In genomic region chr10:62038656-62039055, GRCm38 (mm10) we compare ENCODE assay signal across 14 mouse cellular contexts. TPM values are rescaled to one million over a fixed set of nuclear protein-coding genes. Genes with fewer than 3 reads are reported as not detected.
"Had no signal": no experiment of that assay in that cellular context is flagged by ENCODE, and none has a peak within 500 bp of the region (broad histone marks: within the 10 kb centered on the region; RNA-seq: fewer than 3 reads in every experiment).

No protein-coding gene starts in this region.

- DNase-seq: kidney, adult 11 months; kidney, postnatal 4 days; left cerebral cortex, postnatal 4 days; lung, postnatal 4 days; retina, postnatal 1 day; right cerebral cortex, postnatal 4 days; thymus, postnatal 4 days had no signal

- H3K4me2 ChIP-seq: limb, embryonic 13.5 days; neural tube, embryonic 13.5 days; stomach, embryonic 15.5 days had no signal

- ATAC-seq: midbrain, embryonic 16.5 days had no signal

- H3K27me3 ChIP-seq: limb, embryonic 13.5 days; neural tube, embryonic 13.5 days; stomach, embryonic 15.5 days had no signal

- H3K27ac ChIP-seq: limb, embryonic 13.5 days; liver, embryonic 14.5 days; midbrain, embryonic 10.5 days; neural tube, embryonic 13.5 days; stomach, embryonic 15.5 days had no signal

- H3K4me1 ChIP-seq: limb, embryonic 13.5 days; neural tube, embryonic 13.5 days; stomach, embryonic 15.5 days had no signal

- H3K9ac ChIP-seq: limb, embryonic 13.5 days; liver, embryonic 14.5 days; neural tube, embryonic 13.5 days; stomach, embryonic 15.5 days had no signal

- H3K36me3 ChIP-seq: limb, embryonic 13.5 days; midbrain, embryonic 10.5 days; neural tube, embryonic 13.5 days; stomach, embryonic 15.5 days had no signal

- H3K4me3 ChIP-seq: limb, embryonic 13.5 days; midbrain, embryonic 10.5 days; neural tube, embryonic 13.5 days; stomach, embryonic 15.5 days had no signal

- H3K9me3 ChIP-seq: stomach, embryonic 15.5 days had no signal

RNA-seq across cellular contexts. Expression of gene Col13a1, which starts 59.7 kb away (rescaled TPM):
- total RNA-seq: megakaryocyte, adult 5-6 weeks had no signal
